Mouse (Mus musculus) forebrain, embryonic 11.5 days (tissue): ENCODE measurements at regions not wholly inside any gene's neighbourhood (a gene's known extent, or its start where the extent isn't known, plus 50 kb on each side); places are given as distances from the start of the nearest gene placed in this dataset.

Experiments
- ATAC-seq: fragments of 200-750 bp; cut with Nextera tagmentation; replicated peaks from 2 replicates; pipeline ENCODE4 v1.8.0; 2017; ENCODE audit warnings: moderate TSS enrichment; ENCODE audit not compliant: low FRiP score
- DNase-seq: peaks from one replicate; pipeline ENCODE4 v3.0.0-alpha.2; 2017; ENCODE audit warnings: low spot score
- H3K27ac ChIP-seq: fragments of 300-500 bp; sonication (generic); 2 replicates; pipeline ENCODE4 v1.5.1; 2014; ENCODE audit warnings: low read depth, low read length
- H3K27me3 ChIP-seq: fragments of 300-500 bp; sonication (generic); 2 replicates; pipeline ENCODE4 v1.6.1; 2014; ENCODE audit warnings: mild to moderate bottlenecking, low read length, mixed read lengths; ENCODE audit not compliant: control insufficient read depth, insufficient read depth
- H3K36me3 ChIP-seq: fragments of 300-500 bp; sonication (generic); 2 replicates; pipeline ENCODE4 v1.6.1; 2014; ENCODE audit warnings: mild to moderate bottlenecking, low read length, moderate library complexity, mixed read lengths; ENCODE audit not compliant: control insufficient read depth, insufficient read depth
- H3K4me1 ChIP-seq: fragments of 300-500 bp; sonication (generic); replicated peaks from 2 replicates; pipeline ENCODE4 v1.6.1; 2014; ENCODE audit warnings: low read length, mixed read lengths; ENCODE audit not compliant: control insufficient read depth, insufficient read depth
- H3K4me2 ChIP-seq: fragments of 300-500 bp; sonication (generic); 2 replicates; pipeline ENCODE4 v1.6.1; 2014; ENCODE audit warnings: low read depth, mild to moderate bottlenecking, low read length, moderate library complexity, mixed read lengths; ENCODE audit not compliant: severe bottlenecking
- H3K4me3 ChIP-seq: fragments of 300-500 bp; sonication (generic); 2 replicates; pipeline ENCODE4 v1.5.1; 2014; ENCODE audit warnings: low read depth, low read length
- H3K9ac ChIP-seq: fragments of 300-500 bp; sonication (generic); 2 replicates; pipeline ENCODE4 v1.6.1; 2014; ENCODE audit warnings: low read length
- H3K9me3 ChIP-seq: fragments of 300-500 bp; sonication (generic); 2 replicates; pipeline ENCODE4 v1.6.1; 2016; ENCODE audit warnings: low read length, mixed read lengths; ENCODE audit not compliant: control insufficient read depth
- WGBS: fragments of 180-500 bp; shearing (Covaris S2); extraction: QIAGEN DNeasy Blood & Tissue Kit; methylation state at CpG from one replicate; pipeline ENCODE4 v1.1.7; 2014; 5-methylcytosine and 5-hydroxymethylcytosine counted together

DNA sequence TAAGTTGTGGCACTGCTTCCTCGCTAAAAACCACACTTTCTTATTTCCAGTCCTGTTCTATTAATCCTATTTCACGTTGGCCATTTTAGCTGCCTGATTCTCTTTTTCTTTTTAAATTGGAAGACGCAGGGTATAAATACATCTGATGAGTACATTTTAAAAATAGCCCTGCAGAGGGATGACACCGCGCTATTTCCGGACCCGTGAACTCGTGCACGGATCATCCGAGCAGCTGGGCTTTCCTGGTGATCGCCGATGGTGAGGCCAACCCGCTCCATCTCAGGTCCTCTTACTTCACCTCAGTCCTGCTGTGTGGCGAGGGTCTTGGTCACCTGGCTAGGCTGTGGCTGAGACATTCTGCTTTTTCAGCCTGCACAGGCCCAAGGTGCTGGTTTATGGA is 267.9 kb downstream of the Vrk1 start:
- Histone ChIP-seq H3K4me3 (no peak overlapping the region), H3K4me1 (no peaks in the 10 kb centered on the region), H3K36me3 (no peaks in the 10 kb centered on the region), H3K9ac (no peak overlapping the region), H3K27me3 (no peaks in the 10 kb centered on the region), H3K9me3 (no peaks in the 10 kb centered on the region; the same call in 1 of the 2 replicates), H3K27ac (no peak overlapping the region), H3K4me2 (no peak overlapping the region)
- WGBS, result 91% methylated on average over 14 of the region's 14 CpGs
- no peak for ATAC-seq
- DNase-seq, result no peak

DNA sequence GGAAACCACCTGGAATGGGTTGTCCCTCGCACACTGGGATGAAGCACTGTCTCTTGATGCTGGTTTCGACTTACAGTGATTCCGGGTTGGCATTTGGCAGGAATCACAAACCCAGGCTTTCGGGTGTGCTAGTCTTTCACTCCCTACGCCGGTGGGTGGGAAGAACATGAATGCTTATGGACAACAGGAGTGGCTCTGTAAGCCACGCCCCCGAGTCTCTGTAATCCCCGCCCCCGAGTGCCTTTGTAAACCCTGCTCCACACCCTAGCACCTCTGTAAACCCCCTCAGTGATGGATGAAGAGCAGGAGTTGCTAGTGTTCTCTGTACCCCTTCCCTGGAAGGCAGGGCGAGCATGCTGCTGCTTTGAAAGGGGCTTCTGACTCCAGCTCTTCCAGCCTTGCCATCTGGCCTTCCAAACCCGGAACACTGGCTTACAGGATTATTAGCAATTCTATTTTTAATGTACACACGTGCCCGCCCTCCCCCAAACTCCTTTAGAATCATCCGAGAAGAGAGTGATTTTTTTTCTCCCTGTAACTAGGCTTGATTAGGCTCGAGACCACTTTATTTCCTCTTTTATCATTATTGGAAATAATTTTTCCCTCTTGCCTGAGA is 272.6 kb downstream of the Vrk1 start:
- no peak for ATAC-seq

DNA sequence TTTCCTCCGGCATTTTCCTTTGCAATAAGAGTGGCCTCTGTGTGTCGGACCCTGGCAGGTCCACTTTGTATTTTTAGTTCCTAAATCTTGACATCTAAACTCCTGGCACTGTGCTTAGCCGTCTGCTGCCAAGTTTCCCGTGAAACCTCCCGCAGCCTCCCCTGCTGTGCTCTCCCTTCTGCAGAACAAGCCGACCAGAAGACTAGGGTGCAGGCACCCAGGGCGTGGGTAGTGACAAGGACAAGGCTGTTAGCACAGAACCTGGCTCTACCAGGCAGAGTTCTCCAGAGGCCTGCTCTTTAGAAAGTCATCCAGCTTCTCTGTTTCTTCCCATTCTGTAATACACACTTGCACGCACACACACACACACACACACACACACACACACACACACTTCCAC is 274.8 kb downstream of the Vrk1 start:
- no peaks in the 10 kb centered on the region for H3K36me3 ChIP-seq
- H3K4me1 ChIP-seq, result no peaks in the 10 kb centered on the region
- DNase-seq (no peak), ATAC-seq (no peak)
- no peak overlapping the region for H3K27ac ChIP-seq
- no peak overlapping the region for H3K4me3 ChIP-seq
- 92% methylated on average over 8 of the region's 8 CpGs for WGBS
- H3K27me3 ChIP-seq, result no peaks in the 10 kb centered on the region
- no peak overlapping the region for H3K4me2 ChIP-seq
- no peaks in the 10 kb centered on the region; the same call in 1 of the 2 replicates for H3K9me3 ChIP-seq
- H3K9ac ChIP-seq, result no peak overlapping the region

More for the DNA sequence above, 272.6 kb downstream of the Vrk1 start:
- no peak for DNase-seq
- Histone ChIP-seq H3K4me1 (no peaks in the 10 kb centered on the region), H3K4me2 (no peak overlapping the region), H3K4me3 (no peak overlapping the region), H3K9ac (no peak overlapping the region), H3K9me3 (no peaks in the 10 kb centered on the region; the same call in 1 of the 2 replicates), H3K36me3 (no peaks in the 10 kb centered on the region), H3K27me3 (no peaks in the 10 kb centered on the region), H3K27ac (no peak overlapping the region)
- 74% methylated on average over 16 of the region's 16 CpGs for WGBS

DNA sequence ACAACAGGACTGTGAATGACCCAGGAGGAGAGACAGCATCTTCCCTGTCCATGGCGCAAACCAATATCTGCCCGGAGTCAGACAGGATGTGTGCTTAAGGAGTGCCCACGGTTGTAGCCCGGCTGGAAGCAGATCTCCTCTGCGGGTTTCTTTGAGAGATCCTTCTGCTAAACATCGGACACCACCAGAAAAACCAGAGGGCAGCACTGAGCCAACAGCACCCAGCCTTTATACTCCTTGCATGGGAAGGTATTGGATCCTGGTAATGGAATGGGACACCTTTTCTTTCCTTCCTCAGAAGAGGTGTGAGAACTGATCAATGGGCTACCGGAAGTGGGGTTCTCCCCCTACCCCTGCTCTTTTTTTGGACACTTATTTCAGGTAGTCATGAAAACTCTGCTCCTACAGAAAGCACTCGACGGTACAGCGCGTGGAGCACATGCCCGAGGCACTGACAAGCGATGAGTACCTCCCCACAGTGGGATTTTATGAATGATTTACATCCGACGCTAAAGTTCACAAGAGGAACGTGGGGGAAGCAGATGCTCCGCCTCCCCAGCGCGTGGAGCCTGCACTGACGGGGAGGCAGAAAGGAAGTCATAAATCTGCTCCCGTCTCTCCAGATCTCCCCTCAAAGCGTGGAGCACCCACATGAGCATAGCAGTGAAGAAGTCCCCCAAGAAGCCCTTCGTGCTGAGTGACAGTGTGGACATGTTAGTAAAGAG is 278.9 kb downstream of the Vrk1 start:
- Histone ChIP-seq H3K4me3 (no peak overlapping the region), H3K27ac (no peak overlapping the region), H3K4me1 (no peaks in the 10 kb centered on the region), H3K4me2 (no peak overlapping the region), H3K9ac (no peak overlapping the region), H3K36me3 (no peaks in the 10 kb centered on the region), H3K9me3 (no peaks in the 10 kb centered on the region), H3K27me3 (no peaks in the 10 kb centered on the region)
- 85% methylated on average over 23 of the region's 23 CpGs for WGBS
- ATAC-seq (no peak), DNase-seq (no peak)

DNA sequence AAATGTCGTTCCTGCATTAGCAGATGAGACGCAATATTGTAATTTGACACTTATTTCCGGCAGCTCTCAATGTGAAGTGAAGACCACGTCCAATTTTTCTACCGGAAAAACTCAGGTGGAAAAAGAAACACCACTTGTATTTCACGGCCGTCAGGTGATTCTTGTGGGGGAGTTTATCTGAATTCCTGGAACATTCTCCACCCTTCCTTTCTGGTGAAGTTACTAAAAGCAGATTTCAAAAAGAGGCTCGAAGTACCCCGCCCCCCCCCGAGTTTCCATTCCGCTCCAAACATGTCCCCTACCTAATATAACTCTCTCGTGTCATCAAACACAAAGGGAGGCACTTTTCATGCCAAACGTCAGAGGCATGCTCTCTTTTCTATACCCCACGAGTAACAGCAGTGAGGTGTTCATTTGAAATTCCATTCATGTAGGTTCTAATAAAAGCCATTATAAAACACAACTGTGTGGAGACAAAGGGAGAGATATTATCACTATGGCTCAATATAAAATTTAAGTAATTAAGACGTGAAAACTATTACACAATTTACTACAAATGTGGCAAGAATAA is 281.5 kb downstream of the Vrk1 start:
- H3K4me3 ChIP-seq, result no peak overlapping the region
- H3K9me3 ChIP-seq, result no peaks in the 10 kb centered on the region
- no peak overlapping the region for H3K9ac ChIP-seq
- no peak for DNase-seq
- H3K27ac ChIP-seq, result no peak overlapping the region
- no peaks in the 10 kb centered on the region for H3K27me3 ChIP-seq
- ATAC-seq, result no peak
- 77% methylated on average over 15 of the region's 15 CpGs for WGBS
- H3K4me2 ChIP-seq, result no peak overlapping the region
- no peaks in the 10 kb centered on the region for H3K36me3 ChIP-seq
- H3K4me1 ChIP-seq, result no peaks in the 10 kb centered on the region

DNA sequence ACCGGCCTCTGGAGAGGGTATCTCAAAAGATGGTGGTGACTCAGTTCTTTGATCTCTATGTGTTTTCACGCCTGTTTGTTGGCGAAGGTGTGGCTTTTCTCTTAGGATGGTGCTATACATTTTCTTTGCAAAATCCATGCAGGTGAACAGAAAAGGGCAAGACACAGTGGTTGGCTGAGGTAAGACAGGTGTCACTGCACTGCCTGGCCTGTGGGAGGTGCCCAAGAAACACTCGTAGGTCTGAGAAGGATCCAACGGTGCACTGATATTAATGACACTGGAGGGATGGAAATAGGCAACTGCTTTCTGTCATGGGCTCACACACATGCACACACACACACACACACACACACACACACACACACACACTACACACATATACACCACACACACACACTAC is 283.1 kb downstream of the Vrk1 start:
- no peaks in the 10 kb centered on the region for H3K4me1 ChIP-seq
- no peak for ATAC-seq
- no peak overlapping the region for H3K9ac ChIP-seq
- DNase-seq, result no peak
- H3K4me2 ChIP-seq, result peak overlapping the region; percentile 18; the same call in 1 of the 2 replicates
- WGBS, result 68% methylated on average over 5 of the region's 5 CpGs
- H3K27me3 ChIP-seq, result no peaks in the 10 kb centered on the region
- H3K27ac ChIP-seq, result no peak overlapping the region
- H3K9me3 ChIP-seq, result no peaks in the 10 kb centered on the region
- no peaks in the 10 kb centered on the region for H3K36me3 ChIP-seq
- no peak overlapping the region for H3K4me3 ChIP-seq

DNA sequence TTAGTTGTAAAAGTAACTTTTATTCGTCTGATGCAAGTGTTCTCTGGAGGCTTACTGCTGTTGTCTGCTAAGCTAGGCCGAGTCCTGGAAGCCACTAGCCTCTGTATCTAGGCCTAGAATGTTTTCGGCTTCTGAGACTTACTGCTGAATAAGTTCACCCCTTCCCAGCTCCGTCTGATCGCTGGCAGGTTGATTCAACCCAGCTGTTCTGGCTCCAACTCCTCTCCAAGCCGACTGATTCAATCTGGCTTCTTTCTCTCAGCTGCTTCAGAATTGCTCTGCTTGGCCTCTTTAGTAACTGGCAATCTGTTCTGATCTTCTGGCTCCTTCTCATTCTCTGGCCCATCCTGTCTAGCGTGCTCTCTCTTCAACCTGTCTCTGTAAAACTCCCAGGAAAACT is 285.6 kb downstream of the Vrk1 start:
- H3K27me3 ChIP-seq, result no peaks in the 10 kb centered on the region
- ATAC-seq, result no peak
- no peak overlapping the region for H3K4me2 ChIP-seq
- no peaks in the 10 kb centered on the region for H3K4me1 ChIP-seq
- H3K27ac ChIP-seq, result no peak overlapping the region
- H3K9me3 ChIP-seq, result no peaks in the 10 kb centered on the region
- H3K4me3 ChIP-seq, result no peak overlapping the region
- H3K9ac ChIP-seq, result no peak overlapping the region
- no peak for DNase-seq
- H3K36me3 ChIP-seq, result no peaks in the 10 kb centered on the region
- WGBS, result 80% methylated on average over 7 of the region's 7 CpGs

DNA sequence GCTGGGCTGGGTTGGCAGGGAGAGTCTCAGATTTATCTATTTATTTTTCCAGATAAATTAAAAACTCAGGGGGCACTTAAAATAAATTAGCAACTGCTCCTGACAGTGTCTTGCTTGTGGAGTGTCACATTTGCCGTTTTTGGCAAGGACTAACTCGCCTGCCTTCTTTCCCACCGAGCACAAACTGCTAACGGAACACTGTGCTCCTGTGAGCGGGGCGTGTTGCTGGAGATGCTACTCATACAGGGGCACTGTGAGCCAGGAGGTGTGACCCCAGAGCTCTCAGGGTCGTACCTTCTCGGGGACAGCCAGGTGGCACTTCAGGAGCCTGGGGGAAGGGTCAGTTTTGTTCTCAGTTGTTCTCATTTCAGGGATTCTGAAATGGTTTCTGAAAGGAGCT is 292.6 kb downstream of the Vrk1 start:
- no peak for DNase-seq
- H3K27me3 ChIP-seq, result no peaks in the 10 kb centered on the region
- no peak overlapping the region for H3K4me3 ChIP-seq
- H3K4me2 ChIP-seq, result no peak overlapping the region
- no peaks in the 10 kb centered on the region for H3K4me1 ChIP-seq
- H3K9ac ChIP-seq, result no peak overlapping the region
- H3K36me3 ChIP-seq, result no peaks in the 10 kb centered on the region
- ATAC-seq, result no peak
- WGBS, result 73% methylated on average over 8 of the region's 8 CpGs
- H3K9me3 ChIP-seq, result no peaks in the 10 kb centered on the region
- H3K27ac ChIP-seq, result no peak overlapping the region
